Mouse (Mus musculus) lung, postnatal 0 days (tissue): ENCODE measurements around the gene C330021F23Rik.

Experiments
- CTCF ChIP-seq: IDR thresholded peaks from 2 replicates; pipeline ENCODE4 v1.5.1; 2016; ENCODE audit warnings: antibody characterized with exemption, mild to moderate bottlenecking
- EP300 ChIP-seq: IDR thresholded peaks from 2 replicates; pipeline ENCODE4 v1.6.1; 2016; ENCODE audit warnings: antibody characterized with exemption, mild to moderate bottlenecking, control low read depth

DNA sequence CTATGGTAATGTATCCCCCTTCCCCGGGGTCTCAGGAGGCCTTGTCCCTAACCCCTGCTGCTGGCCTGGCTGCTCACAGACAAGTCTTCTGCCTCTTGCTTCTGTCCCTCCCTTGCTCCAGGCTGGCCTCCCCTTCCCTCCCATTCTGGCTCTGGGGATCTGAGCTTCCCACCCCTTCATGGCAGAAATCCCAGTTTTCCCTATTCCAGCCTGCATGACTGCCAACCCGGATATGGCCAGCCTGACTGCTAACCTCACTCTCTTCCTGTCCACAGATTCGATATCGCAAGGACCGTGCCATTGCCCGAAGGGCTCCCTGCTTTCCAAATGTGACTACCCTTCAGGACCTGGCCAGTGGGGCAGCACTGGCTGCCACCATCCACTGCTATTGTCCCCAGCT lies 32.6 kb downstream of the C330021F23Rik start:
- TF ChIP-seq CTCF (no peak), EP300 (no peak)
